Mouse (Mus musculus): ENCODE results near the gene Hoxa4.

- TF ChIP-seq CTCF (conservative IDR thresholded peaks at IDR 0.05 in 1 of 2, IDR thresholded peaks at IDR 0.05 in 1 of 2; ENCODE audit: low read depth in 2 of 2, low read length in 2 of 2) (no peak), RAD21 (IDR thresholded peaks at IDR 0.05; ENCODE audit: low read depth, low read length) (no peak), MAX (IDR thresholded peaks at IDR 0.05; ENCODE audit: low read length) (no peak), ZNF384 (IDR thresholded peaks at IDR 0.05; ENCODE audit: low read depth, low read length) (no peak), CHD2 (IDR thresholded peaks at IDR 0.05; ENCODE audit: low read length) (no peak), E2F4 (IDR thresholded peaks at IDR 0.05; ENCODE audit: insufficient replicate concordance, low read depth, low read length) (no peak), MXI1 (IDR thresholded peaks at IDR 0.05; ENCODE audit: low read depth, low read length) (no peak), TCF12 (IDR thresholded peaks at IDR 0.05; ENCODE audit: low read depth, low read length) (no peak), KAT2A (IDR thresholded peaks at IDR 0.05; ENCODE audit: insufficient replicate concordance, low read length) (no peak), EP300 (IDR thresholded peaks at IDR 0.05; ENCODE audit: low read length) (no peak), POLR2A (IDR thresholded peaks at IDR 0.05; ENCODE audit: low read depth, low read length) (no peak), MYC (IDR thresholded peaks at IDR 0.05; ENCODE audit: low read depth, low read length) (no peak), ZKSCAN1 (IDR thresholded peaks at IDR 0.05; ENCODE audit: borderline replicate concordance, low read depth, low read length) (no peak)
Measured at GRCm38 (mm10) chr6:52182793-52183192, 8.8 kb downstream of the Hoxa4 start.

Measured in CH12.LX (cell line).